Comparison of ENCODE assay signal across 8 mouse cellular contexts in genomic region chr7:45643441-45644178, GRCm38 (mm10). TPM values are rescaled to one million over a fixed set of nuclear protein-coding genes. Genes with fewer than 3 reads are reported as not detected.
DNase-seq lines count a peak whose midpoint lies in the region; ATAC-seq lines count a peak whose summit lies in the region.

No protein-coding gene starts in this region.

- DNase-seq in adrenal gland, adult 18-20 months (ENCODE audit: low spot score in 2 of 2): peak; percentile 76 to 83
- DNase-seq in embryo, embryonic 10 days (ENCODE audit: low spot score): peak; percentile 99
- peak; percentile 99 for DNase-seq in gastrocnemius, postnatal 14 days
- DNase-seq in induced T-regulatory cell, adult 2 months (ENCODE audit: low read depth): peak; percentile 97
- DNase-seq in left cerebral cortex, adult 8-10 months (ENCODE audit: low spot score in 2 of 2): peak; percentile 85 to 96
- peak; percentile 95 for DNase-seq in right cerebral cortex, adult 18-20 months
- DNase-seq in urinary bladder, adult 2 months (ENCODE audit: low spot score): peak; percentile 72

- intact Hi-C loops in gastrocnemius, postnatal 14 days (cut with DNase I; ENCODE audit: low total_unique reads): no loop called here

- peak; percentile 95 for ATAC-seq in megakaryocyte, adult 5-6 weeks (ENCODE audit: poor library complexity, severe bottlenecking)

RNA-seq across cellular contexts. Expression of gene Mamstr, which starts 3.8 kb away (rescaled TPM):
- total RNA-seq in adrenal gland, adult 18-20 months (2021): 1 to 10 TPM; 2.4 to 7.7 TPM
- 10 to 100 TPM; 60.3 to 85.3 TPM for total RNA-seq in gastrocnemius, postnatal 14 days (2021)
- 1 to 10 TPM; 3.5 to 6.0 (median 5.6) TPM for total RNA-seq in left cerebral cortex, adult 8-10 months (2022)
- not detected in 2 replicates for total RNA-seq in megakaryocyte, adult 5-6 weeks (2015)
- 0.53 TPM in 1 of 2 replicates, not detected in the other for total RNA-seq in megakaryocyte, adult 5-6 weeks (2017)
- polyA plus RNA-seq in urinary bladder, adult 2 months (2012; rRNA removed): 8.4 and 11.3 TPM in 2 replicates

RNA-seq across cellular contexts. Expression of gene Rasip1, which starts 16.3 kb away (rescaled TPM):
- 10 to 100 TPM; 16.0 to 27.6 TPM for total RNA-seq in adrenal gland, adult 18-20 months (2021)
- 10 to 100 TPM; 14.1 to 16.1 TPM for total RNA-seq in gastrocnemius, postnatal 14 days (2021)
- total RNA-seq in left cerebral cortex, adult 8-10 months (2022): 1 to 10 TPM; 5.9 to 7.6 (median 6.6) TPM
- total RNA-seq in megakaryocyte, adult 5-6 weeks (2015): 0.20 TPM in 1 of 2 replicates, not detected in the other
- total RNA-seq in megakaryocyte, adult 5-6 weeks (2017): 0.29 TPM in 1 of 2 replicates, not detected in the other
- 7.3 and 11.8 TPM in 2 replicates for polyA plus RNA-seq in urinary bladder, adult 2 months (2012; rRNA removed)

RNA-seq across cellular contexts. Expression of gene Izumo1, which starts 22.0 kb away (rescaled TPM):
- total RNA-seq in adrenal gland, adult 18-20 months (2021): under 1 TPM; 0.22 to 0.33 TPM
- total RNA-seq in gastrocnemius, postnatal 14 days (2021): under 1 TPM; 0.12 to 0.18 TPM
- not detected for total RNA-seq in left cerebral cortex, adult 8-10 months (2022)
- not detected in 2 replicates for total RNA-seq in megakaryocyte, adult 5-6 weeks (2015)
- total RNA-seq in megakaryocyte, adult 5-6 weeks (2017): 0.22 TPM in 1 of 2 replicates, not detected in the other
- polyA plus RNA-seq in urinary bladder, adult 2 months (2012; rRNA removed): 0.23 and 0.27 TPM in 2 replicates

RNA-seq across cellular contexts. Expression of gene Fut2, which starts 22.6 kb away (rescaled TPM):
- under 1 TPM in 1 of 2 experiments, not detected in 1; 0.13 TPM for total RNA-seq in adrenal gland, adult 18-20 months (2021)
- under 1 TPM; 0.58 to 0.66 TPM for total RNA-seq in gastrocnemius, postnatal 14 days (2021)
- under 1 TPM in 1 of 4 experiments, not detected in 3; 0.59 TPM for total RNA-seq in left cerebral cortex, adult 8-10 months (2022)
- total RNA-seq in megakaryocyte, adult 5-6 weeks (2015): not detected in 2 replicates
- total RNA-seq in megakaryocyte, adult 5-6 weeks (2017): not detected in 2 replicates
- 1.8 and 3.3 TPM in 2 replicates for polyA plus RNA-seq in urinary bladder, adult 2 months (2012; rRNA removed)

RNA-seq across cellular contexts. Expression of gene Fut1, which starts 26.5 kb away (rescaled TPM):
- total RNA-seq in adrenal gland, adult 18-20 months (2021): not detected
- total RNA-seq in gastrocnemius, postnatal 14 days (2021): under 1 TPM in 1 of 2 experiments, not detected in 1; 0.11 TPM
- under 1 TPM in 1 of 4 experiments, not detected in 3; 0.21 TPM for total RNA-seq in left cerebral cortex, adult 8-10 months (2022)
- total RNA-seq in megakaryocyte, adult 5-6 weeks (2015): not detected in 2 replicates
- total RNA-seq in megakaryocyte, adult 5-6 weeks (2017): not detected in 2 replicates
- 0.04 TPM in 1 of 2 replicates, not detected in the other for polyA plus RNA-seq in urinary bladder, adult 2 months (2012; rRNA removed)

Comparison
In these comparisons a context has a peak if more than half of its experiments do, and no peak if none do; other contexts are left out.
1. Peak in every context shown above with its lines: DNase-seq and ATAC-seq.
2. RNA of gene Mamstr, which starts 3.8 kb away (total RNA-seq): 60.3 to 85.3 TPM in gastrocnemius, postnatal 14 days; 2.4 to 7.7 TPM in adrenal gland, adult 18-20 months, 3.5 to 6.0 TPM in left cerebral cortex, adult 8-10 months and 0.53 TPM in megakaryocyte, adult 5-6 weeks; every median in the first group is over 4 times any median in the second.
3. RNA of gene Rasip1, which starts 16.3 kb away (total RNA-seq): 16.0 to 27.6 TPM in adrenal gland, adult 18-20 months, 14.1 to 16.1 TPM in gastrocnemius, postnatal 14 days and 5.9 to 7.6 TPM in left cerebral cortex, adult 8-10 months; 0.20 to 0.29 TPM in megakaryocyte, adult 5-6 weeks; every median in the first group is over 4 times any median in the second.